Mouse (Mus musculus) embryonic facial prominence, embryonic 14.5 days (tissue): ENCODE results near the gene Wdr41. TPM values are rescaled to one million over a fixed set of nuclear protein-coding genes. Genes with fewer than 3 reads are reported as not detected.

Source experiments
- polyA plus RNA-seq: library from polyadenylated mRNA; unstranded; fragments of >200 nt; fragmentation: Nextera tagmentation; extraction: Ambion mirVana; gene quantifications from 2 replicates; pipeline ENCODE4 v1.2.1, GENCODE M21; 2014

The Wdr41 gene
- polyA plus RNA-seq, 1 experiment from 2014 or later = 24.0 TPM

Other genes starting within 250 kb of the Wdr41 start
- 228 and 258 TPM in 2 replicates for gene Tbca, start 187.4 kb upstream of the Wdr41 start, polyA plus RNA-seq
- gene Otp, start 100.7 kb upstream of the Wdr41 start, polyA plus RNA-seq = not detected in 2 replicates